In the genomic region with DNA sequence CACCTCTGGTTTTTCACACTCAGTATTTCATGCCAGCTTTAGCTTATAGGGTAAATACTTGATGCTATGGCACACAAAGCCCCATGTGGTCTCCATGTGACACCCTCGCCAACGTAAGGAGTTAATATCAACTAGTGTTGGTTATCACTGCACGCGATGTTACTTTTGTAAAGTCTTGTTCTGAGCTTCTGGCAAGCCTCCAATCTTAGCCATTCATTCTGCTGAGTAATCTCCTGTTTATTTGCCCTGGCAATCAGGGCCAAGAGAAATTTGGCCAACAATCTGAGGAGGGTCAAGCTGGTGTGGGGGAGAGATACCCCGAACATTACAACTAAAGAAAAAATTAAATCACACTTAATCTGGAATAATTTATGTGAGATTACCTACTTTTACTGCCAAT, we compare ENCODE assay signal across 18 mouse cellular contexts.
A peak's percentile ranks its signal among the peaks of the same experiment; 100 is the strongest.
DNase-seq lines count a peak whose midpoint lies in the region; ATAC-seq and TF ChIP-seq lines count a peak whose summit lies in the region.
"Had no signal": no experiment of that assay in that cellular context is flagged by ENCODE, and none has a peak within 500 bp of the region (broad histone marks: within the 10 kb centered on the region; RNA-seq: fewer than 3 reads in every experiment).

No protein-coding gene starts in this region.

- 67% methylated on average over 5 of the region's 5 CpGs for WGBS in forebrain, embryonic 14.5 days
- 93% methylated on average over 5 of the region's 5 CpGs for WGBS in forebrain, embryonic 10.5 days
- 38% methylated on average over 5 of the region's 5 CpGs for WGBS in lung, embryonic 14.5 days

- no peak overlapping the region for H3K9ac ChIP-seq in forebrain, embryonic 14.5 days (ENCODE audit: low read length)
- no peak overlapping the region for H3K9ac ChIP-seq in lung, embryonic 14.5 days
- H3K9ac ChIP-seq: forebrain, embryonic 15.5 days; heart, embryonic 12.5 days; liver, embryonic 13.5 days; midbrain, embryonic 13.5 days had no signal

- no peaks in the 10 kb centered on the region for H3K9me3 ChIP-seq in forebrain, embryonic 14.5 days (replicated peaks; ENCODE audit: control insufficient read depth, low read length)
- no peaks in the 10 kb centered on the region for H3K9me3 ChIP-seq in forebrain, embryonic 10.5 days
- no peaks in the 10 kb centered on the region for H3K9me3 ChIP-seq in lung, embryonic 14.5 days (ENCODE audit: low read depth, low read length)
- H3K9me3 ChIP-seq: forebrain, embryonic 15.5 days; heart, embryonic 12.5 days; liver, embryonic 13.5 days; midbrain, embryonic 13.5 days had no signal

- no peak for TF ChIP-seq CTCF in lung, embryonic 14.5 days (IDR thresholded peaks at IDR 0.05; ENCODE audit: low read depth)

- ATAC-seq in forebrain, embryonic 14.5 days, result no peak
- no peak for ATAC-seq in lung, embryonic 14.5 days (ENCODE audit: insufficient read depth)
- ATAC-seq in activated CD4-positive, CD25-positive, alpha-beta regulatory T cell, adult 4 months, result no peak
- ATAC-seq: forebrain, embryonic 15.5 days; midbrain, embryonic 13.5 days had no signal

- no peaks in the 10 kb centered on the region for H3K4me1 ChIP-seq in forebrain, embryonic 14.5 days (ENCODE audit: control insufficient read depth, insufficient read depth, low read length)
- no peaks in the 10 kb centered on the region for H3K4me1 ChIP-seq in forebrain, embryonic 10.5 days
- peaks cover under 1% of the 10 kb centered on the region; the same call in 1 of the 2 replicates for H3K4me1 ChIP-seq in lung, embryonic 14.5 days (ENCODE audit: insufficient read depth)
- H3K4me1 ChIP-seq: forebrain, embryonic 15.5 days; liver, embryonic 13.5 days; midbrain, embryonic 13.5 days had no signal

- no peak overlapping the region for H3K4me3 ChIP-seq in forebrain, embryonic 14.5 days (ENCODE audit: low read depth, low read length)
- no peak overlapping the region for H3K4me3 ChIP-seq in forebrain, embryonic 10.5 days
- no peak overlapping the region for H3K4me3 ChIP-seq in lung, embryonic 14.5 days (ENCODE audit: low read depth, low read length)
- H3K4me3 ChIP-seq: forebrain, embryonic 15.5 days; heart, embryonic 12.5 days; left cerebral cortex, adult 2 months; liver, embryonic 13.5 days; midbrain, embryonic 13.5 days had no signal

- no peaks in the 10 kb centered on the region for H3K36me3 ChIP-seq in forebrain, embryonic 14.5 days (ENCODE audit: control insufficient read depth, insufficient read depth, low read length)
- H3K36me3 ChIP-seq in forebrain, embryonic 10.5 days (replicated peaks), result no peaks in the 10 kb centered on the region
- H3K36me3 ChIP-seq in lung, embryonic 14.5 days (ENCODE audit: insufficient read depth), result no peaks in the 10 kb centered on the region
- H3K36me3 ChIP-seq: forebrain, embryonic 15.5 days; heart, embryonic 12.5 days; liver, embryonic 13.5 days; midbrain, embryonic 13.5 days had no signal

- DNase-seq in forebrain, embryonic 14.5 days (ENCODE audit: low spot score), result peak; percentile 13
- DNase-seq in forebrain, embryonic 10.5 days (ENCODE audit: extremely low spot score, low spot score), result no peak
- DNase-seq in lung, embryonic 14.5 days, result peak; percentile 68
- no peak for DNase-seq in lung, postnatal 4 days
- peak; percentile 91 for DNase-seq in NIH3T3 (ENCODE audit: low read depth)
- DNase-seq in kidney, postnatal 36 days, result peak; percentile 38 to 51
- no peak for DNase-seq in frontal cortex, postnatal 25 days (ENCODE audit: low spot score in 2 of 2)
- DNase-seq: cerebellum, adult 8-10 months; gastrocnemius, postnatal 36 days; heart, postnatal 36 days; liver, embryonic 13.5 days; right cerebral cortex, postnatal 25 days; thymus, adult 2 months had no signal

- no peaks in the 10 kb centered on the region for H3K27me3 ChIP-seq in forebrain, embryonic 14.5 days (replicated peaks; ENCODE audit: control insufficient read depth, insufficient read depth, low read length)
- no peaks in the 10 kb centered on the region for H3K27me3 ChIP-seq in forebrain, embryonic 10.5 days (ENCODE audit: poor library complexity, severe bottlenecking)
- no peaks in the 10 kb centered on the region for H3K27me3 ChIP-seq in lung, embryonic 14.5 days (ENCODE audit: insufficient read depth, low read length)
- H3K27me3 ChIP-seq: forebrain, embryonic 15.5 days; heart, embryonic 12.5 days; liver, embryonic 13.5 days; midbrain, embryonic 13.5 days had no signal

- no peak overlapping the region for H3K4me2 ChIP-seq in forebrain, embryonic 14.5 days (ENCODE audit: low read length)
- no peak overlapping the region for H3K4me2 ChIP-seq in lung, embryonic 14.5 days
- H3K4me2 ChIP-seq: forebrain, embryonic 15.5 days; heart, embryonic 12.5 days; liver, embryonic 13.5 days; midbrain, embryonic 13.5 days had no signal

- no peak overlapping the region for H3K27ac ChIP-seq in forebrain, embryonic 14.5 days (ENCODE audit: low read depth, low read length)
- no peak overlapping the region for H3K27ac ChIP-seq in forebrain, embryonic 10.5 days
- no peak overlapping the region for H3K27ac ChIP-seq in lung, embryonic 14.5 days (ENCODE audit: low read depth)
- H3K27ac ChIP-seq: forebrain, embryonic 15.5 days; left cerebral cortex, adult 2 months; liver, embryonic 13.5 days; midbrain, embryonic 13.5 days had no signal

Comparison
In these comparisons a context has a peak if more than half of its experiments do, and no peak if none do; other contexts are left out.
1. DNase-seq: peak in forebrain, embryonic 14.5 days (single experiment), lung, embryonic 14.5 days (single experiment), NIH3T3 (single experiment) and kidney, postnatal 36 days (2 of 2); none in forebrain, embryonic 10.5 days (single experiment), lung, postnatal 4 days (0 of 2) and frontal cortex, postnatal 25 days (0 of 2).